Mouse (Mus musculus): ENCODE measurements around the gene Dennd4b.

GRCm38 (mm10) chr3:90258521-90258920, 6.5 kb upstream of the Dennd4b start:
- no peak for TF ChIP-seq CHD2 (IDR thresholded peaks at IDR 0.05; ENCODE audit: low read length)
- TF ChIP-seq CTCF (conservative IDR thresholded peaks at IDR 0.05 in 1 of 2, IDR thresholded peaks at IDR 0.05 in 1 of 2; ENCODE audit: low read depth in 2 of 2, low read length in 2 of 2) = no peak
- no peak for TF ChIP-seq UBTF (IDR thresholded peaks at IDR 0.05; ENCODE audit: low read depth, low read length)
- no peak for TF ChIP-seq ZC3H11A (IDR thresholded peaks at IDR 0.05; ENCODE audit: low read depth, low read length)
- TF ChIP-seq POLR2AphosphoS2 (IDR thresholded peaks at IDR 0.05; ENCODE audit: low read depth, low read length) = no peak
- no peak for TF ChIP-seq ELF1 (IDR thresholded peaks at IDR 0.05; ENCODE audit: low read depth, low read length)
- no peak for TF ChIP-seq MAX (IDR thresholded peaks at IDR 0.05; ENCODE audit: low read length)
- no peak for TF ChIP-seq POLR2A (IDR thresholded peaks at IDR 0.05; ENCODE audit: low read depth, low read length)

Measured in CH12.LX (cell line).